Mouse (Mus musculus): ENCODE measurements around the gene Gm8439. TPM values are rescaled to one million over a fixed set of nuclear protein-coding genes. Genes with fewer than 3 reads are reported as not detected.
A peak's percentile ranks its signal among the peaks of the same experiment; 100 is the strongest.
"Not testable (repeated sequence)": the region's sequence is repeated elsewhere in the genome, so short reads cannot be mapped to it uniquely, and the experiment has no call there.

Gene Gm8439
- polyA plus RNA-seq, 1 experiment from 2014 or later, result not detected

DNA sequence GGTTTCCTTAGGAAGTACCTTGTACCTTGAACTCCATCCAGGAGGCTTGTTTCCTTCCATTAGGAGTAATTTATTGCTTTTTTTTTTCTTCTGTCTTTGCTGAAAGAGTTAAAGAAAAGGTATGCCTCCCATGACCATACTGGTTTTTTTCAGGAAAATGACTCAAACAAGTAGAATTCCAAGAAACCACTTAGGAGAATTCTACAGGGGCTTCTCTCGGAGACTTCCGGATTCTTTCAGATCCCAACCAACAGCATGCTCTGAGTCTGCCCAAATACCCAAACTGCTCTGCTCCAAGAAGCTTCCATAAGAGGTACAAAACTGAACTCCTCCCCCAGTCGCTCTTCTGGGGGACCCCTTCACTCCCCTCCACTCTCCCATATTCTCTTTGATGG, 17.5 kb upstream of the Gm8439 start:
- Histone ChIP-seq H3K4me2 (replicated peaks; ENCODE audit: low read depth, low read length) (peak overlapping the region; percentile 73), H3K27ac (ENCODE audit: low read length) (peak overlapping the region; percentile 93), H3K27me3 (ENCODE audit: control insufficient read depth, insufficient read depth, low read length) (no peaks in the 10 kb centered on the region), H3K4me3 (ENCODE audit: low read depth, low read length) (peak overlapping the region; percentile 81; the same call in 1 of the 2 replicates), H3K4me1 (ENCODE audit: control insufficient read depth, insufficient read depth, low read length) (peaks cover 26% of the 10 kb centered on the region; the same call in 1 of the 2 replicates), H3K9ac (replicated peaks; ENCODE audit: low read depth, low read length) (no peak overlapping the region), H3K9me3 (ENCODE audit: control insufficient read depth, low read depth, low read length) (no peaks in the 10 kb centered on the region), H3K36me3 (ENCODE audit: control insufficient read depth, insufficient read depth, low read length) (no peaks in the 10 kb centered on the region)
- 55% methylated on average over 3 of the region's 3 CpGs for whole genome bisulfite sequencing
- ATAC-seq (ENCODE audit: insufficient number of reproducible peaks, insufficient read depth, low FRiP score, low read depth), result no peak

DNA sequence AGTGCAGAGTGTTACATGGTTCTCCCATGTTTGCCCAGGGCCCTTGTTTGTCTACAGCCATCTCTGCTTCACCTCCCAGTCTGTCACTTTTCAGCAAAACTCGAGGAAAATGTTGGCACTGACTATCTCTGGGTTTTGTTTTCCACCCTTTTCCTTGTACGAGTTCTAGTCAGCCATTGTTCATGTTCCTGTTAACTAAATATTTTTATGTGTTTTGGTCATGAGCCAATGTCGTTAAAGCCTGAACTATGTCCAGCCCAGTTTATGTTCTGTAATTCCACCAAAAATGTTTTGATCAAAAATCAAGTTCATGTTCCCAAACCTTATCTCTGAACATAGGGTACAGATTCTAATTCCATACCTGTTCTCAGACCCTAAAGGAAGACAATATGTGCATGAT, 16.9 kb upstream of the Gm8439 start:
- Histone ChIP-seq H3K36me3 (ENCODE audit: control insufficient read depth, insufficient read depth, low read length) (no peaks in the 10 kb centered on the region), H3K4me3 (ENCODE audit: low read depth, low read length) (no peak overlapping the region), H3K4me1 (ENCODE audit: control insufficient read depth, insufficient read depth, low read length) (peaks cover 26% of the 10 kb centered on the region; the same call in 1 of the 2 replicates), H3K27ac (ENCODE audit: low read length) (no peak overlapping the region), H3K4me2 (replicated peaks; ENCODE audit: low read depth, low read length) (no peak overlapping the region), H3K9ac (replicated peaks; ENCODE audit: low read depth, low read length) (no peak overlapping the region), H3K9me3 (ENCODE audit: control insufficient read depth, low read depth, low read length) (no peaks in the 10 kb centered on the region), H3K27me3 (ENCODE audit: control insufficient read depth, insufficient read depth, low read length) (no peaks in the 10 kb centered on the region)
- no peak for ATAC-seq (ENCODE audit: insufficient number of reproducible peaks, insufficient read depth, low FRiP score, low read depth)
- 45% methylated on average over 3 of the region's 3 CpGs for WGBS

DNA sequence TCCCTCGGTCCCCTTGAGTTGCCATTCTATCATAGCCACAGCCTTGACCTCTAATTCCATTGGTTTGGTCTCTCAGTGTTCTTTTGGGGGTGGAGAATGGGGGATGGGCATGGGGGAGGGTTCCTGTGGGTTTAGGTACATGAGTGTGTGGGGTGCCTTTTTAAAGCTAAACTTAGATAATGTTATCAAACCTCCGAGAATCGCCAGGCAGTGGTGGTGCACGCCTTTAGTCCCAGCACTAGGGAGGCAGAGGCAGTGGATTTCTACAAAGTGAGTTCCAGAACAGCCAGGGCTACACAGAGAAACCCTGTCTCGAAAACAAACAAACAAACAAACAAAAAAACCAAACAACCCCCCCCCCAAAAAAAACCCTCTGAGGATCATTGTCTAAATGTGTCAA, 7.7 kb upstream of the Gm8439 start:
- no peak for ATAC-seq (ENCODE audit: insufficient number of reproducible peaks, insufficient read depth, low FRiP score, low read depth)
- WGBS, result 69% methylated on average over 5 of the region's 5 CpGs
- no peaks in the 10 kb centered on the region for H3K4me1 ChIP-seq (ENCODE audit: control insufficient read depth, insufficient read depth, low read length)
- H3K9me3 ChIP-seq (ENCODE audit: control insufficient read depth, low read depth, low read length), result no peaks in the 10 kb centered on the region
- no peak overlapping the region for H3K9ac ChIP-seq (replicated peaks; ENCODE audit: low read depth, low read length)
- H3K36me3 ChIP-seq (ENCODE audit: control insufficient read depth, insufficient read depth, low read length), result no peaks in the 10 kb centered on the region
- no peaks in the 10 kb centered on the region for H3K27me3 ChIP-seq (ENCODE audit: control insufficient read depth, insufficient read depth, low read length)
- H3K4me2 ChIP-seq (replicated peaks; ENCODE audit: low read depth, low read length), result no peak overlapping the region
- no peak overlapping the region for H3K4me3 ChIP-seq (ENCODE audit: low read depth, low read length)
- no peak overlapping the region for H3K27ac ChIP-seq (ENCODE audit: low read length)

DNA sequence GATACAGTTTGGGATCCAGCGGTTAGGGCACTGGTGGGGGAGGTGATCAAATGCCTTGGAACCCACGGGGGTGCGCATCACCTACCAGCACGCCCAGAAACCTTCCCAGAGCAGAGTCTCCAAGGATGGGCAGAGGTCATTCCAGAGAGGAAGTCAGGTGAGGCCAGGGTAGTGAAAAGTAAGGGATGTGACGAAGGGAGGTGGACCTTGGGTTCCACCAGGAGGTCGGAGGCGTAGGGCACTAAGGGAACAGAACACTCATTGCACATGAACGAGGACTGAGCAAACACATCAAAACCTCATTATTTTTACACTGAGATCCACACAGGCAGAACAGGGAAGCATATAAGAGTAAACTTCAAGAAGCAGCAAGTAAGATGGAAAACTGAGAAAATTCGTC, 6.8 kb upstream of the Gm8439 start:
- no peaks in the 10 kb centered on the region for H3K27me3 ChIP-seq (ENCODE audit: control insufficient read depth, insufficient read depth, low read length)
- no peak overlapping the region for H3K27ac ChIP-seq (ENCODE audit: low read length)
- no peaks in the 10 kb centered on the region for H3K36me3 ChIP-seq (ENCODE audit: control insufficient read depth, insufficient read depth, low read length)
- no peak overlapping the region for H3K9ac ChIP-seq (replicated peaks; ENCODE audit: low read depth, low read length)
- no peak overlapping the region for H3K4me2 ChIP-seq (replicated peaks; ENCODE audit: low read depth, low read length)
- ATAC-seq (ENCODE audit: insufficient number of reproducible peaks, insufficient read depth, low FRiP score, low read depth), result no peak
- no peaks in the 10 kb centered on the region for H3K4me1 ChIP-seq (ENCODE audit: control insufficient read depth, insufficient read depth, low read length)
- no peak overlapping the region for H3K4me3 ChIP-seq (ENCODE audit: low read depth, low read length)
- no peaks in the 10 kb centered on the region for H3K9me3 ChIP-seq (ENCODE audit: control insufficient read depth, low read depth, low read length)
- WGBS, result 72% methylated on average over 9 of the region's 9 CpGs

- WGBS, result 65% methylated on average over 1 of the region's 1 CpGs
Measured at GRCm38 (mm10) chr4:120586986-120587385, 1.6 kb upstream of the Gm8439 start.

GRCm38 (mm10) chr4:120589070-120589469, 525 bp downstream of the Gm8439 start:
- no peak for ATAC-seq (ENCODE audit: insufficient number of reproducible peaks, insufficient read depth, low FRiP score, low read depth)
- H3K4me3 ChIP-seq (ENCODE audit: low read depth, low read length), result no peak overlapping the region
- no peaks in the 10 kb centered on the region for H3K27me3 ChIP-seq (ENCODE audit: control insufficient read depth, insufficient read depth, low read length)
- H3K27ac ChIP-seq (ENCODE audit: low read length), result no peak overlapping the region
- H3K9ac ChIP-seq (replicated peaks; ENCODE audit: low read depth, low read length), result no peak overlapping the region
- no peak overlapping the region for H3K4me2 ChIP-seq (replicated peaks; ENCODE audit: low read depth, low read length)
- H3K9me3 ChIP-seq (ENCODE audit: control insufficient read depth, low read depth, low read length), result no peaks in the 10 kb centered on the region
- H3K4me1 ChIP-seq (ENCODE audit: control insufficient read depth, insufficient read depth, low read length), result no peaks in the 10 kb centered on the region
- 19% methylated on average over 3 of the region's 3 CpGs for WGBS
- H3K36me3 ChIP-seq (ENCODE audit: control insufficient read depth, insufficient read depth, low read length), result no peaks in the 10 kb centered on the region

More at GRCm38 (mm10) chr4:120586986-120587385, 1.6 kb upstream of the Gm8439 start:
- H3K4me1 ChIP-seq (ENCODE audit: control insufficient read depth, insufficient read depth, low read length), result no peaks in the 10 kb centered on the region
- H3K9ac ChIP-seq (replicated peaks; ENCODE audit: low read depth, low read length), result no peak overlapping the region
- H3K9me3 ChIP-seq (ENCODE audit: control insufficient read depth, low read depth, low read length), result no peaks in the 10 kb centered on the region
- H3K4me3 ChIP-seq (ENCODE audit: low read depth, low read length), result no peak overlapping the region
- no peak overlapping the region for H3K4me2 ChIP-seq (replicated peaks; ENCODE audit: low read depth, low read length)
- no peaks in the 10 kb centered on the region for H3K36me3 ChIP-seq (ENCODE audit: control insufficient read depth, insufficient read depth, low read length)
- H3K27me3 ChIP-seq (ENCODE audit: control insufficient read depth, insufficient read depth, low read length), result no peaks in the 10 kb centered on the region
- H3K27ac ChIP-seq (ENCODE audit: low read length), result no peak overlapping the region
- ATAC-seq (ENCODE audit: insufficient number of reproducible peaks, insufficient read depth, low FRiP score, low read depth), result no peak

GRCm38 (mm10) chr4:120589815-120590422, 1.4 kb downstream of the Gm8439 start:
- H3K27ac ChIP-seq (ENCODE audit: low read length), result no peak overlapping the region
- H3K36me3 ChIP-seq (ENCODE audit: control insufficient read depth, insufficient read depth, low read length), result no peaks in the 10 kb centered on the region
- H3K4me2 ChIP-seq (replicated peaks; ENCODE audit: low read depth, low read length), result no peak overlapping the region
- H3K27me3 ChIP-seq (ENCODE audit: control insufficient read depth, insufficient read depth, low read length), result no peaks in the 10 kb centered on the region
- peak; percentile 85 for ATAC-seq (ENCODE audit: insufficient number of reproducible peaks, insufficient read depth, low FRiP score, low read depth)
- 30% methylated on average over 5 of the region's 5 CpGs for WGBS
- H3K9me3 ChIP-seq (ENCODE audit: control insufficient read depth, low read depth, low read length), result no peaks in the 10 kb centered on the region
- no peaks in the 10 kb centered on the region for H3K4me1 ChIP-seq (ENCODE audit: control insufficient read depth, insufficient read depth, low read length)
- no peak overlapping the region for H3K4me3 ChIP-seq (ENCODE audit: low read depth, low read length)
- no peak overlapping the region for H3K9ac ChIP-seq (replicated peaks; ENCODE audit: low read depth, low read length)

DNA sequence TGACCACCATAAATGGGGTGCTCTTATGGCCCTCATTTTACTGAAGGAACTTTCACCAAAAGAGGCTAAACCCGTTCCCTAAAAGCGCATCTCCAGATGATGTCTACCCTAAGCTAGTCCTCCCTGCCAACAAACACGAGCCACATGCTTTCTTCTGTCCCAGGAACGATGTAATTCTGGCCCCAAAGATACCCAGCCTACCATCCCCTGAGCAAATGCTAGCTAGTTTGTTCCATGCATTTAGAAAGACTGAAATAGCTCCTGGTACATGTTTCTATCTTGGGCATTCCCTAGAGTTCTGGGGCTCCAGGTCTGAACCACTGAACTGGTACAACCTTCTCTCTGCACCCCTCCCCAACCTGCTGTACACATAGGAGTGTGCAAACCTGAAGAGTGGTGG, 2.4 kb downstream of the Gm8439 start:
- Histone ChIP-seq H3K4me2 (replicated peaks; ENCODE audit: low read depth, low read length) (no peak overlapping the region), H3K36me3 (ENCODE audit: control insufficient read depth, insufficient read depth, low read length) (no peaks in the 10 kb centered on the region), H3K27me3 (ENCODE audit: control insufficient read depth, insufficient read depth, low read length) (no peaks in the 10 kb centered on the region), H3K4me3 (ENCODE audit: low read depth, low read length) (no peak overlapping the region), H3K9me3 (ENCODE audit: control insufficient read depth, low read depth, low read length) (no peaks in the 10 kb centered on the region), H3K9ac (replicated peaks; ENCODE audit: low read depth, low read length) (no peak overlapping the region), H3K4me1 (ENCODE audit: control insufficient read depth, insufficient read depth, low read length) (no peaks in the 10 kb centered on the region), H3K27ac (ENCODE audit: low read length) (no peak overlapping the region)
- no peak for ATAC-seq (ENCODE audit: insufficient number of reproducible peaks, insufficient read depth, low FRiP score, low read depth)
- 83% methylated on average over 4 of the region's 4 CpGs for WGBS

DNA sequence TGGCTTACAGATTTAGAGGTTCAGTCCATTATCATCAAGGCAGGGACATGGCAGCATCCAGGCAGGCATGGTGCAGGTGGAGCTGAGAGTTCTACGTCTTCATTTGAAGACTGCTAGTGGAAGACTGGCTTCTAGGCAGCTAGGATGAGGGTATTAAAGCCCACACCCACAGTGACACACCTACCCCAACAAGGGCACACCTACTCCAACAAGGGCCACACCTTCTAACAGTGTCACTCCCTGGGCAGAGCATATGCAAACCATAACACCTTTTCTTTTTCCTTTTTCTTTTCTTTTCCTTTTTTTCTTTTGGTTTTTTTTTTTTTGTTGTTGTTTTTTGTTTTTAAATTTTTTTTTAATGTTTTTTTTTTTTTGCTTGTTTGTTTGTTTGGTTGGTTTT, 7.7 kb downstream of the Gm8439 start:
- H3K27ac ChIP-seq (ENCODE audit: low read length); H3K36me3 ChIP-seq (ENCODE audit: control insufficient read depth, insufficient read depth, low read length); H3K9ac ChIP-seq (replicated peaks; ENCODE audit: low read depth, low read length); H3K4me1 ChIP-seq (ENCODE audit: control insufficient read depth, insufficient read depth, low read length); ATAC-seq (ENCODE audit: insufficient number of reproducible peaks, insufficient read depth, low FRiP score, low read depth); H3K9me3 ChIP-seq (ENCODE audit: control insufficient read depth, low read depth, low read length); H3K27me3 ChIP-seq (ENCODE audit: control insufficient read depth, insufficient read depth, low read length); H3K4me2 ChIP-seq (replicated peaks; ENCODE audit: low read depth, low read length); H3K4me3 ChIP-seq (ENCODE audit: low read depth, low read length): not testable (repeated sequence)
- 82% methylated on average over 1 of the region's 1 CpGs for WGBS
